Mouse (Mus musculus) bone marrow macrophage, adult 2 months (primary cell): ENCODE results near the gene Ghr.

Experiments
- CTCF ChIP-seq: IDR thresholded peaks from 2 replicates; pipeline ENCODE4 v1.5.1; 2012; ENCODE audit warnings: low read depth, mild to moderate bottlenecking, low read length, moderate library complexity
- POLR2A ChIP-seq: IDR thresholded peaks from 2 replicates; pipeline ENCODE4 v1.6.1; 2012; ENCODE audit warnings: mild to moderate bottlenecking, low read depth, low read length, borderline replicate concordance

DNA sequence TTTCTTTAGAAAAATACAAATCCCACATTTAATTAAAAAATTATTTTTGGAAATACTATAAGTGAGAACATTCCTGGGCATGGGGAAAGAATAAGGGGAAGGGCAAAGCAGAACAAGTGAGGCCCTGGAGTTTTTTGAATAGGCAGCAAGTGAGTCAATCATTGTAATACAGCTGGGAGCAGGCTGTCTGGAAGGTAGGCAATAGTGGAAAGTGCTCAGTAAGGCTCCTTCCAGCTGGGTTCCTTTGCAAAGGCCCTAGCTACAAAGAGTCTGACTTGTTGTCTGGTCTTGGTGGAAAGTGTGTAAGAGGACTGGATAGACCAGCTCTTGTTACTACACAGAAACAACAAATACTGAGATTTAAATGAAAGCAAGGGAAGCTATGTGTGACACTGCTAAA lies 194.3 kb downstream of the Ghr start:
- TF ChIP-seq CTCF, result no peak
- TF ChIP-seq POLR2A, result no peak
